Mouse (Mus musculus): ENCODE results near the gene Hif1an. TPM values are rescaled to one million over a fixed set of nuclear protein-coding genes. Genes with fewer than 3 reads are reported as not detected.

Gene Hif1an
- polyA plus RNA-seq (2015; fragmentation: Nextera tagmentation; extraction: Ambion mirVana): 26.3 and 29.8 TPM in 2 replicates

DNA sequence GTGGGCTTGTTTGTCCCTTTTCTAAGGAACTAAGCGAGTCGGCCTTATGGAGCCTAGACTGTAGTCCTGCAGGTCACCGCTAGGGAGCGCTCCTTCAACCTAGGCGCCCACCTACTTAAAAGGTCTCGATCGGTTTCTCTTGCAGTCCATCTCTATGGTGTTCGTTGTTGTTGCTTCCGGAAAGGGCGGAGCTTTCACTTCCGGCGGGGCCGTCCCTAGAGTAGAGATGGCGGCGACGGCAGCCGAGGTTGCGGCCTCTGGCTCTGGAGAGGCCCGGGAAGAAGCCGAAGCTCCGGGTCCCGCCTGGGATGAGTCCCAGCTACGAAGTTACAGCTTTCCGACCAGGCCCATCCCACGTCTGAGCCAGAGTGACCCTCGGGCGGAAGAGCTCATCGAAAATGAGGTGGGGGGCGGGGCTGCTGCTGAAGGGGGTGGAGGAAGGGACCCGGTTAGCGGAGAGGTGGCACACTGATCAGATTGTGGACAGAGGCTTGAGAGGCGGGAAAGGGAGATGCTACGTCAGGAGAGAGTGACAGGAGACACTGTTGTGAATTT, at the start of gene Hif1an:
Gene Hif1an (plus strand): TSS at position 199 of the 555 bp plus-strand sequence.
- Histone ChIP-seq H3K9ac (peak within 1 kb of the TSS; percentile 63), H3K36me3 (peaks cover 27% of the 10 kb centered on the region), H3K27ac (replicated peaks) (peak within 1 kb of the TSS; percentile 80), H3K4me3 (replicated peaks) (peak within 1 kb of the TSS; percentile 72), H3K9me3 (replicated peaks) (no peaks in the 10 kb centered on the region), H3K4me1 (peaks cover 16% of the 10 kb centered on the region), H3K27me3 (no peaks in the 10 kb centered on the region; the same call in none of the 2 replicates), H3K4me2 (replicated peaks) (peak within 1 kb of the TSS; percentile 71)
- ATAC-seq (ENCODE audit: insufficient number of reproducible peaks, low FRiP score, low TSS enrichment, low read depth): peak; percentile 94
- 0% methylated on average over 33 of the region's 33 CpGs for WGBS

DNA sequence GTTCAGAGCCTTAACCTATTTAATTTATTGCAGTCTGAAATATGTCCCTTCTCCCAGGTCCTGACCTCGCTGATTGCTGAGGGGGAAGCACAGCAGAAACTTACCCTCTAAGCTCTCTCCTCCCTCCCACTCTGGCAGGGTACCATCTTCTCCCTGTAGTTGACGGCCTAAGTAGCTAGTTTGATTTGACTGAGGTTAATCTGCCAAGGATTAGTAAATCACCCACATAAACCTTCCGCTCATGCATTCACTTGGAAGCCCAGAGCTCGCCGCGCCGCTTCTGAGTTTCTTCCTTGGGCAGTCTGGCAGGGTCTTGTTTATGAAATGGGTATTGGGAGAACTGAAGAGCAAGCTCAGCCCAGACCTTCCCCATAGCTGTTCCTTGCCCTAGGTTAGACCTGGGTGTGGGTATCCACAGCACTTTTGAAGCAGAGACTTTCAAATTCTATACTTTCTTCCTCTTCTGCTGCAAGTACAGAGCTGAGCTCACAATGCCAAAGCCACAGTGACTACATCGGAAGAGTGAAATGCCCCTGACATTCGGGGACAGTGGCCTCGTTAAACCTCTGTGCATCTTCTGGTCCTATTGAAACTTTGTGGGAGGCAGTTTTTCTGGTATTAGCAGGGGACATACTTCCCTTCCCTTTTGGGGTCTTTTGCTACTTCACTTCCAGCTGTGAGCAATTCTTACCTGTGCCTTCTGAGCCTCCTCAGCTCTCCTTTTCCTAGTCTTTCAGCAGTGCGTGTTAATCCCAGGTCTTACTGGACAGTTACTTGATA, 49.4 kb upstream of the Hif1an start:
- Histone ChIP-seq H3K27me3 (peaks cover 91% of the 10 kb centered on the region), H3K36me3 (no peaks in the 10 kb centered on the region), H3K9ac (no peak overlapping the region), H3K4me1 (peaks cover 17% of the 10 kb centered on the region), H3K4me3 (replicated peaks) (no peak overlapping the region), H3K27ac (replicated peaks) (no peak overlapping the region), H3K9me3 (replicated peaks) (no peaks in the 10 kb centered on the region), H3K4me2 (replicated peaks) (no peak overlapping the region)
- ATAC-seq (ENCODE audit: insufficient number of reproducible peaks, low FRiP score, low TSS enrichment, low read depth): no peak
- WGBS: 17% methylated on average over 11 of the region's 11 CpGs

DNA sequence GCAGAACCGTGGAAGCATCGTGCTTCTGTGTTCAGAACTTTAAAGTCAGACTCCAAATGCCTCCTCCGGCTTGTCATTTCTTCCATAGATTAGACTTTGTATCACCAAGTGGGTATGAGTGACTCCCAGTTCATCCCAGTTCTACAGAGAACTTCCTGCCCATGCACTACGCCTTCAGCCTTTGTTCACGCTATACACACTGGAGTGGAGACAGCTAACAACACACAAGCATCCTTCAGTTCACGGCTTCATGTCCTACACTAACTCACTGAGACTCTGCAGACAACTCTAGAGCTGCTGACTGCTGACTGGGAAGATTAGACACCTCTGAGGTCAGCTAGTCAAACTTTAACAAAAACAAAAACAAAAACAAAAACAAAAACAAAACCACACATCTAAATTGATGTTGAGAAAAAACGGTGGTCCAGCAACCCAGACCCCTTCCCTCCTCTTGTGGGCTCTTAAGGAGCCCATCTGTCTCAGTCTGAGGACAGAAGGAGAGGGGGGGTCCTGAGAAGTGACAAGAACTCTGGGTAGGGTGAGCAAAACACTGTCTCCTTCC, 48.6 kb upstream of the Hif1an start:
- H3K4me1 ChIP-seq: peaks cover 17% of the 10 kb centered on the region
- H3K27ac ChIP-seq (replicated peaks): no peak overlapping the region
- H3K4me3 ChIP-seq (replicated peaks): no peak overlapping the region
- H3K27me3 ChIP-seq: peaks cover 89% of the 10 kb centered on the region
- no peak for ATAC-seq (ENCODE audit: insufficient number of reproducible peaks, low FRiP score, low TSS enrichment, low read depth)
- H3K36me3 ChIP-seq: no peaks in the 10 kb centered on the region
- no peak overlapping the region for H3K4me2 ChIP-seq (replicated peaks)
- 25% methylated on average over 7 of the region's 7 CpGs for WGBS
- no peak overlapping the region for H3K9ac ChIP-seq
- no peaks in the 10 kb centered on the region for H3K9me3 ChIP-seq (replicated peaks)

DNA sequence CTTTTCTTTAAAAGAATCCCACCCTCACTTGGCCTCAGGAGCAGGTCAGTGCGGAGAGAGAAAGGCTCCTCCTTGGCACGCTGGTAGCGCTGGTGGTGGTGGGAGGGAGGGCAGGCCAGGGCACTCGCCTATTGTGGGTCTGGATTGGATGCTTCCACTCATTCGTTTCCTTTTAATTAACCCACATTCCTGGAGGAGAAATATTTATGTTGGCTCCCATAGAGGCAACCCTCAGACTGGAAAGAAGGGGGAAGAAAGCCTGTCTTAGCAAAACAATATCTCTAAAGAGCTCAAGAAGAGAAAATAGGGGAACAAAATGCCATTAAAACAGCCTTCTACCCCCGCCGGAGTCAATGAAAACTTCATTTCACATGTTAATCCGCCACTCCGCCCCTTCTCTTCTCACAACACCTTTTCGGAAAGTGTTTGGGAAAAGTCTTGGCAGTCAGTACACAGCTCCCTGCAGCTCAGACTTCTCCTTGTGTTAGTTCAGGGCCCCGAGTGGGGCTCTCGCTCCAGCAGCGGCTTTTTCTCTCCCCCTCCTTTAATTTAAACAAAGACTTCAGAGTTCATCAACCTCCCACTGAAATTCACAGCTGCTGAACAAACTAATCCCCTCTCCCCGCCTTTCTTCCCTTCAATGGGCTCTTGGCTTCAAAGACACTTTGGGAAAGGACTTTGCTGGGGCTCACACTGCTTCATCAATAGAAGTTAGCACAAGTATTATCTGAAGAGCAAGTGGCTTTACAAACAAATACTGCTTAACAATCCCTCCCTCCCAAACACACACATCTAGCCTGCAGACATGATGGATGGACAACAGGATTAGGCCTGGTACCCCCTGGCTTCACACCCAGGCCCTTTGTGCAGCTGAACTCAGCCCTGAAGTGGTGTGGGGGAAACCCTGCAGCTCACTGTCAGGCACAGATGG, 47.9 kb upstream of the Hif1an start:
- 17% methylated on average over 14 of the region's 14 CpGs for WGBS
- Histone ChIP-seq H3K27ac (replicated peaks) (no peak overlapping the region), H3K9me3 (replicated peaks) (no peaks in the 10 kb centered on the region), H3K9ac (0 out of 2 replicates have a peak overlapping the region, but pooled peaks have one; percentile 4), H3K36me3 (no peaks in the 10 kb centered on the region), H3K4me1 (peaks cover 17% of the 10 kb centered on the region), H3K27me3 (peaks cover 83% of the 10 kb centered on the region), H3K4me3 (replicated peaks) (no peak overlapping the region), H3K4me2 (replicated peaks) (no peak overlapping the region)
- ATAC-seq (ENCODE audit: insufficient number of reproducible peaks, low FRiP score, low TSS enrichment, low read depth): no peak

DNA sequence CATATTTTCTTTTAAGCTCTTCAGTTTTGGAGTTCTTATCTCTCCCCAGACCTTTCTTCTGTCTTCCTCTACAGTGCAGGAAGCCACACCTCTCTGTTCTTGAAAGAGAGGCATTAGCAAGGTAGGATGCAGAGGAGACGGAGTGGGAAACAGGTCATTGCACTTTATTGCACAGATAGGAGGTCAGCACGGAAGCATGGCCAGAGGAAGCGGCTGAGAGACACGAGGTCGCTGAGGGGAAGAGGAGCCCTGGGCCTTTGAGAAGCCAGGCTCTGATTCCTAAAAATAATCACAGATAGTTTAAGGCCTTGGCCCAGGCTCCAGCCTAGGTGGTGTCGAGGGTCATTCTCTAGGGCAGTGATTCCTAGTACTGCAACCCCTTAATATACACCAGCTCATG, 46.9 kb upstream of the Hif1an start:
- no peak overlapping the region for H3K27ac ChIP-seq (replicated peaks)
- H3K4me3 ChIP-seq (replicated peaks): no peak overlapping the region
- no peak overlapping the region for H3K4me2 ChIP-seq (replicated peaks)
- no peaks in the 10 kb centered on the region for H3K9me3 ChIP-seq (replicated peaks)
- no peaks in the 10 kb centered on the region for H3K36me3 ChIP-seq
- H3K27me3 ChIP-seq: peaks cover 73% of the 10 kb centered on the region
- peaks cover 14% of the 10 kb centered on the region for H3K4me1 ChIP-seq
- no peak for ATAC-seq (ENCODE audit: insufficient number of reproducible peaks, low FRiP score, low TSS enrichment, low read depth)
- 55% methylated on average over 6 of the region's 6 CpGs for WGBS
- H3K9ac ChIP-seq: no peak overlapping the region

DNA sequence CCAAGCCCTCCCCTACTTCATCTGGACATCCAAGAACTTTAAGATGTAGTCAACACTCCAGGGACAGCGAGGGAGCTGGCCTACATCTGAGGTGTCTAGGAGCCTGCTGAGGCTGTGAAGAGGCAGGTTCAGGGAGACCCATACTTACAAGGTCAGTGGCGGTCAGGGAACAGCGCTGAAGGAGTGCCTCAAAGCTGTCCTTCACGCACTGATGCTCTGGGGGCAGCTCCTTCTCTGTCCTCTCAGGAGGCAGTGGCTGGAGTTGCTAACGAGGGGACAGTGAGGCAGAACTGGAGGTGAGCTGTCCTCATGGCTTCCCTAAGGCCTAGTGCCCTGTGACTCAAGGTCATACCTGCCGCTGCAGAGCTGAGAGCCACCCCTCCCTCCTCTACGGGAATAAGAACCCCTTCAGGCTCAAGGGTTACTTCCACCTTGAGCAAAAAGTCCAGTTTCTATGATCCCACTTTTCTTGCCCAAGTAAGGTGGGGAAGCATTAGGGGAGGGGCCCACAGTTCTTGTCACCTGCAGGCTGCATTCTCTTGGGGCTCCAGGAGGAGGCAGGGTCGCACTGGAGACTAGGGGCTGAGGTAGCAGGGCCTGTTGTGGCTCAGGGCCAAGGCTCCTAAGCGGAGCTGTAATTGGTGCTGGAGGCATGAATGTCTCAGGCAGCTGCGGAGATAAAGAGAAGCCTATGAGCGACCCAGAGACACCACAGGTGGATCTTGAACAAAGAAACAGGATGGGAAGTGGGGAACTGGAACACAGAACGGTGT, 44.5 kb upstream of the Hif1an start:
- Histone ChIP-seq H3K4me2 (replicated peaks) (no peak overlapping the region), H3K4me3 (replicated peaks) (no peak overlapping the region), H3K9ac (no peak overlapping the region), H3K27me3 (peaks cover 49% of the 10 kb centered on the region), H3K27ac (replicated peaks) (no peak overlapping the region), H3K4me1 (no peaks in the 10 kb centered on the region), H3K36me3 (no peaks in the 10 kb centered on the region), H3K9me3 (replicated peaks) (no peaks in the 10 kb centered on the region)
- no peak for ATAC-seq (ENCODE audit: insufficient number of reproducible peaks, low FRiP score, low TSS enrichment, low read depth)
- 58% methylated on average over 12 of the region's 12 CpGs for whole genome bisulfite sequencing

DNA sequence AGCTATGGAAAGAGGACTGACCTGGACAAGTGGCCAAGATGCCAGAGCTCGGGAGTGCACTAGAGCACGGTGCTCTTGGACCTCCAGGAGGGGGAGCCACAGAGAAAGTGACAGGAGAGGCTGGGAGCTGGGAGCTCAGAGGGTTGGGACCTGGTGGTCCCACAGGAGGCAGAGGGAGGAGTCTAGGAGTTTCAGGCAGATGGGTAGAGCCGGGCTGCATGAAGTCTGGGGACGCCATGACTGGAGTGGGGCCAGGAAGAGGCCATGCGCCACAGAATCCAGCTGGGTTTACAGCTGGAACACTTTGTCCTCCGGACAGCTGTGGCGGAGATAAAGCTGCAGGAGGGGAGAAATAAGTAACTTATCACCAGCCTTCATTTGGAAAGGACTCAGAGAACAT, 43.5 kb upstream of the Hif1an start:
- WGBS: 30% methylated on average over 7 of the region's 7 CpGs
- no peak for ATAC-seq (ENCODE audit: insufficient number of reproducible peaks, low FRiP score, low TSS enrichment, low read depth)
- peaks cover 39% of the 10 kb centered on the region for H3K27me3 ChIP-seq
- no peak overlapping the region for H3K9ac ChIP-seq
- no peak overlapping the region for H3K4me2 ChIP-seq (replicated peaks)
- H3K4me1 ChIP-seq: no peaks in the 10 kb centered on the region
- H3K4me3 ChIP-seq (replicated peaks): no peak overlapping the region
- H3K27ac ChIP-seq (replicated peaks): no peak overlapping the region
- no peaks in the 10 kb centered on the region for H3K9me3 ChIP-seq (replicated peaks)
- no peaks in the 10 kb centered on the region for H3K36me3 ChIP-seq

DNA sequence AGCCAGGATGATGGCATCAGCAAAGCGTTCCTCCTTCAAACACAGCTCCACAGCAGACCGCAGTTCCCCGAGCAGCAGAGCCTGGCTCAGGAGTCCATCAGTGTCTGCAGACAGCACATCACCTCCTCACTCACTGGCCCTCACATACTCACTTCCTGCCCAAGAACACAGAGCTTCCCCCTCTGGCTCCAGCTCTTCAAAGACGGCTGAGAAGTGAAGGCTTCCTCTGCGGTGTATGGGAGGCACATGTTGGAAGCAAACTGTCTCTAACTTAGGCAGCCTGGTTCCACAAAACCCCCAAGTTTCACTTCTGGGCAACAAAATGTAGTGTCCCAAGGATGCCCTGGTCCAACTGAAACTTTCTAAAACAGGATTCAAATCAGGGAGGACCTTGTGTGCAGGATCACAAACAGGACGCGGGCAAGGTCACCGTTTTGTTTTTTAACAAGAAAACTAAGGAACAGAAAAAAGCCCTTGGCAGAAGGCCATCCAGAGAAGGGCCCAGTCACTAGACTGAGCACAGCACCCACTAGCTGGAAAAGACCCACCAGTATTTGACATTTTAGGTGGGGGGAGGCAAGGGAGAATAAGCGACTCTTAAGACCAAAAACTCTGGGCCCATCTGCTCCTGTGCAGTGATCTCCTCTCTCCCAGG, 37.0 kb upstream of the Hif1an start:
- Histone ChIP-seq H3K4me1 (no peaks in the 10 kb centered on the region), H3K27ac (replicated peaks) (no peak overlapping the region), H3K36me3 (no peaks in the 10 kb centered on the region), H3K4me3 (replicated peaks) (no peak overlapping the region), H3K9me3 (replicated peaks) (no peaks in the 10 kb centered on the region), H3K27me3 (no peaks in the 10 kb centered on the region), H3K9ac (no peak overlapping the region), H3K4me2 (replicated peaks) (no peak overlapping the region)
- WGBS: 72% methylated on average over 9 of the region's 9 CpGs
- ATAC-seq (ENCODE audit: insufficient number of reproducible peaks, low FRiP score, low TSS enrichment, low read depth): no peak

DNA sequence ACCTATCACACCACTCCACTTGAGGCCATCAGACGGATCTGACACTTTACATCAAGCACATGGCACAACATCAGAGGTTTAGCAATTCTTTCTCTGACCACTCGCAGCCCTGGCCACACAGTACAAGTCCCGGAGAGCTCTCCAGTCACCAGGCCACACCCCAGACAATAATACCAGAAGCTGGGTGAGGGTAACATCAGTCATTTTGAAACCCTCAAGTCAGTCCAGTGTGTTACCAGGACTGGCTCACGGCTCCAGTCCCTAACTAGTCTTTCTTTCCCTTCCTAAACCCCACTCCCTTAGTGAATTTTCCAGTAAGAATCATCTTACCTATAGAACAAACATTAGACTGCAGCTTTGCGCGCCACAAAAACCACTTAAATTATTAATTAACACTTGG, 32.6 kb upstream of the Hif1an start:
- ATAC-seq (ENCODE audit: insufficient number of reproducible peaks, low FRiP score, low TSS enrichment, low read depth): no peak
- no peak overlapping the region for H3K27ac ChIP-seq (replicated peaks)
- H3K9me3 ChIP-seq (replicated peaks): no peaks in the 10 kb centered on the region
- no peak overlapping the region for H3K4me2 ChIP-seq (replicated peaks)
- H3K4me3 ChIP-seq (replicated peaks): no peak overlapping the region
- WGBS: 80% methylated on average over 6 of the region's 6 CpGs
- no peaks in the 10 kb centered on the region for H3K36me3 ChIP-seq
- no peak overlapping the region for H3K9ac ChIP-seq
- H3K27me3 ChIP-seq: no peaks in the 10 kb centered on the region
- H3K4me1 ChIP-seq: no peaks in the 10 kb centered on the region

DNA sequence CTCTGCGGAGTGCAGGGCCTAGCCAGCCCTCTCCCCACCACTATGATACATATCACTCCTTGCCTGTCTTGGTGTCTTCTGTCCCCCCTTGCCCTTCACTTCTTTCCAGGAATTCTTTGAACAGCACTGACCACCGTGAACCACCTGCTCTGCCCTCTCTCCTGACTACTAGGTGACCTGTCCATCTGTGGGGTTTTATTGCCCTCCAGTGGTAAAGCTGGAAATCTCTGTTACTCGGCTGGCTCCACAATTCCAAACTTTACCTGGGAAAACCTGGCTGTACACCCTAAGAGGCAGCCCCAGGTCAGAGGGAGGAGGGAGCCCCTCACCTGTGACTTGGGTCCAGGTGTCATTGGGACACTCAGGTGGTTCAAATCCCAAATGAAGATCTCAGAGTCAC, 27.3 kb upstream of the Hif1an start:
- no peak for ATAC-seq (ENCODE audit: insufficient number of reproducible peaks, low FRiP score, low TSS enrichment, low read depth)
- Histone ChIP-seq H3K27me3 (no peaks in the 10 kb centered on the region), H3K36me3 (no peaks in the 10 kb centered on the region), H3K4me1 (no peaks in the 10 kb centered on the region), H3K9me3 (replicated peaks) (no peaks in the 10 kb centered on the region), H3K4me2 (replicated peaks) (no peak overlapping the region), H3K9ac (no peak overlapping the region), H3K27ac (replicated peaks) (no peak overlapping the region), H3K4me3 (replicated peaks) (no peak overlapping the region)
- WGBS: 30% methylated on average over 3 of the region's 3 CpGs
